Mouse (Mus musculus): ENCODE data around the gene Eef2kmt. TPM values are rescaled to one million over a fixed set of nuclear protein-coding genes. Genes with fewer than 3 reads are reported as not detected.

Gene Eef2kmt
- 6.4 TPM for polyA plus RNA-seq (2014; fragmentation: Illumina TruSeq; extraction: RNeasy Lipid Tissue Mini Kit (QIAGEN cat#74804); ENCODE audit: low read depth, low replicate concordance)

GRCm38 (mm10) chr16:5255779-5256496 lies at the start of gene Eef2kmt:
TSS of gene Eef2kmt (minus strand) at chr16:5255983.

GRCm38 (mm10) chr16:5233418-5234313 lies 22.1 kb downstream of the Eef2kmt start, which contains the start of gene Alg1:
TSS of gene Alg1 (plus strand) at chr16:5233621.

DNA sequence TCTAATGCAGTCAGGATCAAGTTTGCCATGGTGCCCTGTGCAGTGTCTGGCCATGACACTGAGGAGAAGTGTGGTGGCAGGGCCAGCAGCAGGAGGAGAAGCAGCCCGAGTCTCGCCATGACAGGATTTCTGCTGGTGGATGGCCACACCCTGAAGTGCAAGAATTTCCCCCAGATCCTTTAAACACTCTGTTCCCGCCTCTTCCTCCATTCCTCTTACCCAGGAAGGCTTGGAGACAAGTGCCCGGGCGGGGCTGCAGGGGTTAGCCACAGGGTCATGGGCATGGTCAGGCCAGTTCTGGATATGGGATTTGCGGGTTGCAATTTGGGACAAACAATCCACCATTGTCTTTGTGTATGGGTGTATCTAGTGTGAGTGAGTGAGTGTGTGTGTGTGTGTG lies 33.6 kb downstream of the Eef2kmt start, which contains the start of gene AU021092:
Gene AU021092, minus strand, starts transcription at position 160 of the 400 bp plus-strand sequence.

DNA sequence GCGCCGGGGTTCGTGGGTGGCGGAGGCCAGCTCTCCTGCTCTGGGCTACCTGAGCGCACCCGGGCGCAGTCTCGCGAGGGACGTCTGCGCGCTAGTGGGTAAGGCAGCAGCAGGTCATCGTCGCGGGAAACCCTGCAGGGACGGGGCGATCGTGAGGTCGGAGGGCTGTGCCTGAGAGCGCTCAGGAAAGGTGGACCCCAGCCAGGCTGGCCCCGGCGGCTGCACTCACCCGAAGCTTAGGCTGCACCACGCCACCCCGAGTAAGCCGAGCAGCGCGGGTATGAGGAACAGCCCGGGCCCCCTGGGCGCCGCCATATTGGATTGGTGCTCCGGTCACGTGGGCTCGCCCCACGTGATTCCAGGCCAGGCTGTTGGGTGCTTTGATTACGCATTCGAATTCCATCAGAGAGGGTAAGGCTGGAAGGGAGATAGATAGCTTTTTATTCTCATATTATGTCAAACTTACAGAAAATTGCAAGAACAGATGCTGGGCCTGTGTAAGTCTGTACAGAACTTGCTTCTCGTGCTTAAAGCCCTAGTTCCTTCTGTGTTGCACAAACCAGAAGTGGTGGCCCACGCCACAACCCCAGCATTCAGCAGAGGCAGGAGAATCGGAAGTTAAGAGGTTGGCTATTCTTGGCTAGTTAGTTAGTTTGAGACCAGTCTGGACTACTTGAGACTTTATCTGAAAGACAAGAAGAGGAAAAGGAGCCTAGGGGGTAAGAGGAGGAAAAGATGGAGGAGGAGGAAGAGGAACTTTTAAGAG lies 51.9 kb downstream of the Eef2kmt start, which contains the start of gene Nagpa:
Gene Nagpa, minus strand, starts transcription at position 345 of the 766 bp plus-strand sequence.

Other genes with a start within 250 kb of the Eef2kmt start
- not detected for gene Smim22, start 248.7 kb downstream of the Eef2kmt start, polyA plus RNA-seq (2014; fragmentation: Illumina TruSeq; extraction: RNeasy Lipid Tissue Mini Kit (QIAGEN cat#74804); ENCODE audit: low read depth, low replicate concordance)
- 0.47 TPM for gene Rogdi, start 242.4 kb downstream of the Eef2kmt start, polyA plus RNA-seq (2014; fragmentation: Illumina TruSeq; extraction: RNeasy Lipid Tissue Mini Kit (QIAGEN cat#74804); ENCODE audit: low read depth, low replicate concordance)
- 91.3 TPM for gene Glyr1, start 206.1 kb downstream of the Eef2kmt start, polyA plus RNA-seq (2014; fragmentation: Illumina TruSeq; extraction: RNeasy Lipid Tissue Mini Kit (QIAGEN cat#74804); ENCODE audit: low read depth, low replicate concordance)
- gene Ubn1, start 205.9 kb downstream of the Eef2kmt start, polyA plus RNA-seq (2014; fragmentation: Illumina TruSeq; extraction: RNeasy Lipid Tissue Mini Kit (QIAGEN cat#74804); ENCODE audit: low read depth, low replicate concordance), result 30.3 TPM
- 0.58 TPM for gene Ppl, start 123.6 kb downstream of the Eef2kmt start, polyA plus RNA-seq (2014; fragmentation: Illumina TruSeq; extraction: RNeasy Lipid Tissue Mini Kit (QIAGEN cat#74804); ENCODE audit: low read depth, low replicate concordance)
- not detected for gene Sec14l5, start 108.9 kb downstream of the Eef2kmt start, polyA plus RNA-seq (2014; fragmentation: Illumina TruSeq; extraction: RNeasy Lipid Tissue Mini Kit (QIAGEN cat#74804); ENCODE audit: low read depth, low replicate concordance)
- gene Nagpa, start 52.0 kb downstream of the Eef2kmt start, polyA plus RNA-seq (2014; fragmentation: Illumina TruSeq; extraction: RNeasy Lipid Tissue Mini Kit (QIAGEN cat#74804); ENCODE audit: low read depth, low replicate concordance), result not detected
- 1.5 TPM for gene AU021092, start 33.7 kb downstream of the Eef2kmt start, polyA plus RNA-seq (2014; fragmentation: Illumina TruSeq; extraction: RNeasy Lipid Tissue Mini Kit (QIAGEN cat#74804); ENCODE audit: low read depth, low replicate concordance)
- 2.3 TPM for gene Alg1, start 22.4 kb downstream of the Eef2kmt start, polyA plus RNA-seq (2014; fragmentation: Illumina TruSeq; extraction: RNeasy Lipid Tissue Mini Kit (QIAGEN cat#74804); ENCODE audit: low read depth, low replicate concordance)

Measured in adrenal gland, adult 10 weeks (tissue).